Mouse (Mus musculus) lung, postnatal 0 days (tissue): ENCODE measurements at regions not wholly inside any gene's neighbourhood (a gene's known extent, or its start where the extent isn't known, plus 50 kb on each side); places are given as distances from the start of the nearest gene placed in this dataset.
A peak's percentile ranks its signal among the peaks of the same experiment; 100 is the strongest.

Source experiments
- ATAC-seq: fragments of 200-750 bp; cut with Nextera tagmentation; 2 replicates; pipeline ENCODE4 v1.8.0; 2017; ENCODE audit warnings: moderate library complexity
- DNase-seq: peaks from one replicate; pipeline ENCODE4 v3.0.0-alpha.2; 2016; ENCODE audit warnings: low spot score
- H3K27ac ChIP-seq: fragments of 300-500 bp; sonication (generic); 2 replicates; pipeline ENCODE4 v1.5.1; 2014; ENCODE audit warnings: antibody characterized with exemption, mild to moderate bottlenecking, low read length, mixed read lengths
- H3K27me3 ChIP-seq: fragments of 300-500 bp; sonication (generic); replicated peaks from 2 replicates; pipeline ENCODE4 v1.6.1; 2014; ENCODE audit warnings: low read length, mixed read lengths; ENCODE audit not compliant: insufficient read depth
- H3K36me3 ChIP-seq: fragments of 300-500 bp; sonication (generic); 2 replicates; pipeline ENCODE4 v1.6.1; 2014; ENCODE audit warnings: low read length, mixed read lengths; ENCODE audit not compliant: insufficient read depth
- H3K4me1 ChIP-seq: fragments of 300-500 bp; sonication (generic); 2 replicates; pipeline ENCODE4 v1.6.1; 2014; ENCODE audit warnings: antibody characterized with exemption, low read depth, low read length, mixed read lengths; ENCODE audit not compliant: insufficient read depth
- H3K4me2 ChIP-seq: fragments of 300-500 bp; sonication (generic); replicated peaks from 2 replicates; pipeline ENCODE4 v1.6.1; 2014; ENCODE audit warnings: low read depth, mild to moderate bottlenecking, low read length, moderate library complexity, mixed read lengths
- H3K4me3 ChIP-seq: fragments of 300-500 bp; sonication (generic); 2 replicates; pipeline ENCODE4 v1.5.1; 2014; ENCODE audit warnings: low read depth, low read length
- H3K9ac ChIP-seq: fragments of 300-500 bp; sonication (generic); replicated peaks from 2 replicates; pipeline ENCODE4 v1.6.1; 2014; ENCODE audit warnings: low read depth, mild to moderate bottlenecking
- H3K9me3 ChIP-seq: fragments of 300-500 bp; sonication (generic); 2 replicates; pipeline ENCODE4 v1.6.1; 2016; ENCODE audit warnings: low read length, mixed read lengths
- CTCF ChIP-seq: IDR thresholded peaks from 2 replicates; pipeline ENCODE4 v1.5.1; 2016; ENCODE audit warnings: antibody characterized with exemption, mild to moderate bottlenecking
- EP300 ChIP-seq: IDR thresholded peaks from 2 replicates; pipeline ENCODE4 v1.6.1; 2016; ENCODE audit warnings: antibody characterized with exemption, mild to moderate bottlenecking, control low read depth
- whole genome bisulfite sequencing: fragments of 180-500 bp; shearing (Covaris S2); extraction: QIAGEN DNeasy Blood & Tissue Kit; methylation state at CpG from one replicate; pipeline ENCODE4 v1.1.7; 2014; 5-methylcytosine and 5-hydroxymethylcytosine counted together

DNA sequence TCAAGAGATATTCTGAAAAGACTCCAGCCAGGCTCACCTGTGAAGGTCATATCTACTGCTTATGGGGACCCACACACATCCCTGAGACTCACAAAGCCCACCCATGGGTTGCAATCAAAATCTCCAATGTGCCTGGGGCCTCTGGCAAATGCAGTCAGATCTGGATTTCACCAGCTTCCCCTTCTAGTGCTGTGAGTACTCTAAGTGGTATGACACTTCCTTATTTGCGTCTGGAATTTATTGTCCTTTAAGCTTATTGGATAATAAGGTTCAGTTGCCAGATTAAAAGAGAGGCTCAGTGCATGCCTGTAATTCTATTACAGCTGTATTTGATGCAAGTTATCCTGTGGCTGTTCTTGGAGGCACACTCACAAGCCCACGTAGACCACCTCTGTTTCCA is 206.3 kb upstream of the Foxq1 start:
- DNase-seq (peak; percentile 29), ATAC-seq (no peak)
- no peaks in the 10 kb centered on the region for H3K36me3 ChIP-seq
- H3K27me3 ChIP-seq = no peaks in the 10 kb centered on the region
- no peaks in the 10 kb centered on the region for H3K4me1 ChIP-seq
- H3K9me3 ChIP-seq = no peaks in the 10 kb centered on the region
- H3K4me2 ChIP-seq = no peak overlapping the region
- no peak overlapping the region for H3K27ac ChIP-seq
- no peak for TF ChIP-seq CTCF
- TF ChIP-seq EP300 = no peak
- 63% methylated on average over 2 of the region's 2 CpGs for WGBS
- H3K4me3 ChIP-seq = no peak overlapping the region
- no peak overlapping the region for H3K9ac ChIP-seq

DNA sequence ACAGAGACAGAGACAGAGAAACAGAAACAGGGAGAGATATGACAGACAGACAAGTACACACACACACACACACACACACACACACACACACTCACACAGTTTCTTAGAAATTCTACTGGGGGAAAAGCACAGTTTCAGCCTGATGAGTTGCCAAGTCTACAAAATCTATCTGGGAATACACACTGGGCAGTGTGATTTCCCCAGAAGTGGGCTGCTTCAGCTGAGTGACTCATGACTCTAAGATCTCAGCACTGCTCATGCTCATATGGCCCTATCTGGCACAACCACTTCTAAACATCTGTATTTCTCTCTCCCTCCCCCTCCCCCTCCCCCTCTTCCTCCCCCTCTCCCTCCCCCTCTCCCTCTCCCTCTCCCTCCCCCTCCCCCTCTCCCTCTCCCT is 204.5 kb upstream of the Foxq1 start:
- H3K4me2 ChIP-seq = no peak overlapping the region
- DNase-seq = peak; percentile 80
- no peak overlapping the region for H3K4me3 ChIP-seq
- no peaks in the 10 kb centered on the region for H3K27me3 ChIP-seq
- H3K36me3 ChIP-seq = no peaks in the 10 kb centered on the region
- H3K4me1 ChIP-seq = no peaks in the 10 kb centered on the region
- H3K9ac ChIP-seq = no peak overlapping the region
- no peak overlapping the region for H3K27ac ChIP-seq
- no peak for TF ChIP-seq CTCF
- H3K9me3 ChIP-seq = no peaks in the 10 kb centered on the region
- ATAC-seq = peak; percentile 86

DNA sequence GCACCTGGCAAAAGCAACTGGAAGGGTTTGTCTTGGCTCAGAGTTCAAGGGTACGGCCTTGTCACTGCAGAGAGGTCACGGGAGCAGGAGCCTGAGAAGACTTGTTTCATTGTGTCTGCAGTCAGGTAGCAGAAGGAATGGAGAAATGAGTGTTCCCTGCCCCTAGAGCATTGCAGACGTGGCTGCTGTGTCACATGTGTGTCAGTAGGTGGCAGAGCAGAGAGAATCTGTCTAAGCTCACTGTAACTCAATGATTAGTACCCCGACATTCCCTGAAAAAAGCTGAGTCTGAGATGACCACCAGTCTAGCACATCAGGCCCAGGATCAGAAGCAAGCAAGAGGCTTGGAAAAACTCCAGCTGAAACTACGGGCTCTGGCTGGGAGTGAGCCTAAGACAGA is 203.1 kb upstream of the Foxq1 start:
- H3K9ac ChIP-seq = no peak overlapping the region

GRCm38 (mm10) chr13:31359353-31359752 is 196.6 kb upstream of the Foxq1 start:
- Histone ChIP-seq H3K4me3 (no peak overlapping the region), H3K27ac (no peak overlapping the region), H3K36me3 (no peaks in the 10 kb centered on the region), H3K9me3 (no peaks in the 10 kb centered on the region), H3K4me2 (no peak overlapping the region), H3K4me1 (0 out of 2 replicates have a peak, but pooled peaks cover 3% of the 10 kb centered on the region), H3K27me3 (no peaks in the 10 kb centered on the region), H3K9ac (no peak overlapping the region)
- TF ChIP-seq CTCF (no peak), EP300 (no peak)
- ATAC-seq (peak; percentile 46), DNase-seq (peak; percentile 68)
- WGBS = 57% methylated on average over 4 of the region's 4 CpGs

More for the DNA sequence above, 203.1 kb upstream of the Foxq1 start:
- Histone ChIP-seq H3K4me3 (no peak overlapping the region), H3K27ac (no peak overlapping the region), H3K4me2 (no peak overlapping the region), H3K4me1 (no peaks in the 10 kb centered on the region), H3K27me3 (no peaks in the 10 kb centered on the region), H3K36me3 (no peaks in the 10 kb centered on the region), H3K9me3 (no peaks in the 10 kb centered on the region)
- 69% methylated on average over 5 of the region's 5 CpGs for WGBS
- peak; percentile 46 for TF ChIP-seq CTCF
- no peak for TF ChIP-seq EP300
- ATAC-seq (no peak), DNase-seq (no peak)

DNA sequence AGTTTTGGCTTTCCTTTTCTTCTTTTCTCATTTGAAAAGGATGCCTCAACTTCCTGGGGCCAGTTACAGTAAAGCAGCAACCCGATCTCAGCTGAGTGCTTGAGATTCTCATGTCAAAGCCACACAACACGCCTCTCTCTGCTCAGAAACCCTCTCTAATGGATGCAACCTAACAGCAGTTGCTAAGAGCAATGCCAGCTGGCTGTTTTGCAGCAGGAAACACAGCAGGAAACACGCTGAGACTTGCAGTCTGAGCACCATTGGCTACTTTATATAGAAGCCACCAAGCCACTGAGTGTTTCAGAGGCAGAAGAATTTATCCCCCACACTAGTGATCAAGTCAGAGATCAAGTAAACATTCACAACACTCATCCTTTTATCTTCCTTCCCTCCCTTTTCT is 193.5 kb upstream of the Foxq1 start:
- no peak overlapping the region for H3K9ac ChIP-seq
- no peak overlapping the region for H3K27ac ChIP-seq
- DNase-seq (peak; percentile 35), ATAC-seq (peak; percentile 32; the same call in 1 of the 2 replicates)
- H3K4me3 ChIP-seq = no peak overlapping the region
- 6% methylated on average over 3 of the region's 3 CpGs for WGBS
- H3K9me3 ChIP-seq = no peaks in the 10 kb centered on the region
- no peaks in the 10 kb centered on the region for H3K36me3 ChIP-seq
- H3K27me3 ChIP-seq = no peaks in the 10 kb centered on the region
- 0 out of 2 replicates have a peak, but pooled peaks cover 3% of the 10 kb centered on the region for H3K4me1 ChIP-seq
- no peak for TF ChIP-seq CTCF
- no peak for TF ChIP-seq EP300
- H3K4me2 ChIP-seq = no peak overlapping the region

DNA sequence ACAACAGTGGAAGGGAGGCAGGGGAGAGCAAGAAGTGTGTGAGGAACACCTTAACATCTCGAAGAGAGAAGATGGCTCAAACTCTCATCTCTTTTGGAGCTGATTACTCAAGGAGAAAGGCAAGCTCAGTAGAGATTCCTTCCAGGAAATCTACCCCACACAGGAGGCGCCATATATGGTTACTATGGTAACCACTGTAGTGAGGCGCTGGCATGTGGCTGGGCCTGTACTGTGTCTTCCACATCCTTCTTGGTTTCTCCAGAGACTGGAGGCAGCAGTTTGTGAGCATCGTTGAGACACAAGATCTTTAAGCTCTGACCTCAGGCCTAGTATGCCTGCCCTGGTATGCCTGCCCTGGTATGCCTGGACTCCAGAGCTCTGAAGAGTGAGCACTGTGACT is 191.6 kb upstream of the Foxq1 start:
- H3K9ac ChIP-seq = no peak overlapping the region
- no peak overlapping the region for H3K27ac ChIP-seq
- no peak for DNase-seq
- TF ChIP-seq CTCF (no peak), EP300 (no peak)
- 62% methylated on average over 4 of the region's 4 CpGs for WGBS
- no peaks in the 10 kb centered on the region for H3K9me3 ChIP-seq
- ATAC-seq = no peak
- no peak overlapping the region for H3K4me2 ChIP-seq
- H3K4me1 ChIP-seq = 0 out of 2 replicates have a peak, but pooled peaks cover 3% of the 10 kb centered on the region
- no peaks in the 10 kb centered on the region for H3K36me3 ChIP-seq
- H3K4me3 ChIP-seq = no peak overlapping the region
- no peaks in the 10 kb centered on the region for H3K27me3 ChIP-seq

GRCm38 (mm10) chr13:31367226-31367625 is 188.7 kb upstream of the Foxq1 start:
- Histone ChIP-seq H3K4me3 (no peak overlapping the region), H3K27ac (no peak overlapping the region), H3K27me3 (no peaks in the 10 kb centered on the region), H3K36me3 (no peaks in the 10 kb centered on the region), H3K9ac (no peak overlapping the region), H3K4me2 (no peak overlapping the region), H3K4me1 (no peaks in the 10 kb centered on the region), H3K9me3 (no peaks in the 10 kb centered on the region)
- TF ChIP-seq CTCF (no peak), EP300 (no peak)
- ATAC-seq (no peak), DNase-seq (no peak)
- 91% methylated on average over 3 of the region's 3 CpGs for WGBS
